Mouse (Mus musculus) cerebellum, adult 2 months (tissue): Measurements from ENCODE around the gene Vapa. TPM values are rescaled to one million over a fixed set of nuclear protein-coding genes. Genes with fewer than 3 reads are reported as not detected.
"Not testable (repeated sequence)": the region's sequence is repeated elsewhere in the genome, so short reads cannot be mapped to it uniquely, and the experiment has no call there.

ENCODE experiments used
- DNase-seq, 2 experiments: peaks; one replicate each; pipeline ENCODE4 v3.0.0; 2021
- H3K27ac ChIP-seq: fragments of 200-500 bp; 2 replicates; pipeline ENCODE4 v1.5.1; 2012; ENCODE audit warnings: low read length, control low read depth, inconsistent platforms; ENCODE audit not compliant: insufficient read depth
- H3K27me3 ChIP-seq: fragments of 200-500 bp; 2 replicates; pipeline ENCODE4 v1.6.1; 2012; ENCODE audit warnings: inconsistent platforms, mild to moderate bottlenecking, low read length, moderate library complexity; ENCODE audit not compliant: control insufficient read depth, insufficient read depth
- H3K4me1 ChIP-seq: fragments of 200-500 bp; 2 replicates; pipeline ENCODE4 v1.6.1; 2011; ENCODE audit warnings: low read length; ENCODE audit not compliant: control insufficient read depth, insufficient read depth
- H3K4me3 ChIP-seq: fragments of 200-500 bp; replicated peaks from 2 replicates; pipeline ENCODE3; 2011; ENCODE audit warnings: mild to moderate bottlenecking, low read depth, low read length, control low read depth; ENCODE audit not compliant: insufficient read depth
- CTCF ChIP-seq: fragments of 200-500 bp; IDR thresholded peaks from 2 replicates; pipeline ENCODE4 v1.5.1; 2011; ENCODE audit warnings: low read depth, mild to moderate bottlenecking, control low read depth, low read length, moderate library complexity, borderline replicate concordance; ENCODE audit not compliant: insufficient read depth
- POLR2A ChIP-seq: fragments of 200-500 bp; IDR thresholded peaks from 2 replicates; pipeline ENCODE4 v1.6.1; 2011; ENCODE audit warnings: low read length, control low read depth, borderline replicate concordance; ENCODE audit not compliant: insufficient read depth
- WGBS: fragments of 180-500 bp; shearing (Covaris S2); methylation state at CpG from one replicate; pipeline ENCODE4 v1.1.7; 2018; 5-methylcytosine and 5-hydroxymethylcytosine counted together
- polyA plus RNA-seq: library from polyadenylated mRNA; depleted of rRNA; stranded (reverse); fragments of >200 nt; gene quantifications from 2 replicates; pipeline ENCODE4 v1.2.3, GENCODE M21; 2012

Vapa gene
- polyA plus RNA-seq, 1 experiment: 89.7 TPM

DNA sequence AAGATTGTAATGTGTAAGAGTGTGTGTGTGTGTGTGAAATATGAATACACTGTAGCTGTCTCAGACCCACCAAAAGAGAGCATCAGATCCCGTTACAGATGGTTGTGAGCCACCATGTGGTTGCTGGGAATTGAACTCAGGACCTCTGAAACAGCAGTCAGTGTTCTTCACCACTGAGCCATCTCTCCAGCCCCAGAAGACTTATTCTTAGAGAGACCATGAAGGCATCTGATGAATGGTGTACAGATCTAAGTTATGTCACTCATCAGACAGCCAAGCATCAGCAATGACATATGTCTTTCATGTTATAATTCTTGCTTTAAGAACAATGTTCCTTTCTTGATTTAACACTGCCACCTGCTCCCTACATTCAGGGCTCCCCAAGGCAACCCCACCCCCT lies 25.8 kb upstream of the Vapa start:
- H3K4me1 ChIP-seq: peaks cover 5% of the 10 kb centered on the region; the same call in 1 of the 2 replicates
- 97% methylated on average over 1 of the region's 1 CpGs for WGBS
- no peak overlapping the region for H3K4me3 ChIP-seq
- H3K27me3 ChIP-seq: no peaks in the 10 kb centered on the region
- TF ChIP-seq CTCF (no peak), POLR2A (no peak)
- DNase-seq: no peak
- no peak overlapping the region for H3K27ac ChIP-seq

DNA sequence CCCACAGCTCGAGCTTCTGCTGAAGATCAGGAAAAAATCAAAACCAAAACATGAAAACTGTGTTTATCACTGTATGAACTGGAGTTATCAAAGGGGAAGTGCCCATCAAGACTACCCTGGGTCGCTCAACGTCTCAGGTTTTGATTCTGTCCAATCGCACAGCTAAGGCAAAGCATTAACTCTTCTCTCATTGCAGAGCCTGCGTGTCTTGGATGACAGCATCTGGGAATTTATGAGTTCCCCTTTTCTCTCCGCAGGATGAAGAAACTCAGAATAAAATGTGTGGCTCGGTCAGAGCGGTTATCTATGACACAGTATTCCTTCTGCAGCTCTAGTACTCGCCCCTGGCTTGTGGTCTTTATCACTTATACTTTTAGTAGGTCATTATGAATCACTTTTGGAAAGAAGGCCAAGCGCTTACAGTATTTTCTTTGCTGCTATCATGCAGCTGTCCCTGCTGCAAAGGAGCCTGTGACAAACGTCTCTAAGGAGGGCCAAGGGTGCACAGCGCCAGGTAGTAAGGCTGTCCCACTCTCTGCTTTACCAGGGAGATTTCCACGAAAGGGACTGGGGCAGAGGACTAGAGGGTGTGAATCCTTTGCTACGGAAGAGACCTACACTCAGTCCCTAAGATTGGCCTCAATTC lies 22.5 kb upstream of the Vapa start:
- Histone ChIP-seq H3K27me3 (no peaks in the 10 kb centered on the region), H3K4me1 (no peaks in the 10 kb centered on the region), H3K4me3 (no peak overlapping the region), H3K27ac (no peak overlapping the region)
- TF ChIP-seq CTCF (no peak), POLR2A (no peak)
- WGBS: 88% methylated on average over 14 of the region's 14 CpGs
- DNase-seq: no peak

DNA sequence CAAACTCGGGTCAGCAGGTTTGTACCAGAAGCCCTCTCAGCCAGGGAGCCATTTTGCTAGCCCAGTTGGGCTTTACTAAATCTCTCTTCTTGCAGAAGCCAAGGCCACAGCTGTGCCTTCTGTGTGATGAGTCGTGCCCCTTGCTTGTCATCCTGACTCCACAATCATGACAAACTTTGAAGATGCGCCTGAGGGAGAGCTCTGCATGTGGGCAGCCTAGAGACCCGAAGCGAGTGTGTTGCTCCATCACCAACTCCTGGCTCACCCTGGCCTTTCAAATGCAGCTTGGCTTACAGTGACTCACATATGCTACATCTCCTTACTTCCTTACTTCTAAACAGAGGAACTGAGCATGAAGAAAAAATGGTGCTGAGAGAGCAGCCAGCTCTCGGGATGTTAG lies 16.6 kb upstream of the Vapa start:
- no peaks in the 10 kb centered on the region for H3K4me1 ChIP-seq
- H3K27ac ChIP-seq: no peak overlapping the region
- no peak overlapping the region for H3K4me3 ChIP-seq
- 57% methylated on average over 6 of the region's 6 CpGs for WGBS
- no peak for DNase-seq
- no peak for TF ChIP-seq POLR2A
- no peak for TF ChIP-seq CTCF
- H3K27me3 ChIP-seq: no peaks in the 10 kb centered on the region

DNA sequence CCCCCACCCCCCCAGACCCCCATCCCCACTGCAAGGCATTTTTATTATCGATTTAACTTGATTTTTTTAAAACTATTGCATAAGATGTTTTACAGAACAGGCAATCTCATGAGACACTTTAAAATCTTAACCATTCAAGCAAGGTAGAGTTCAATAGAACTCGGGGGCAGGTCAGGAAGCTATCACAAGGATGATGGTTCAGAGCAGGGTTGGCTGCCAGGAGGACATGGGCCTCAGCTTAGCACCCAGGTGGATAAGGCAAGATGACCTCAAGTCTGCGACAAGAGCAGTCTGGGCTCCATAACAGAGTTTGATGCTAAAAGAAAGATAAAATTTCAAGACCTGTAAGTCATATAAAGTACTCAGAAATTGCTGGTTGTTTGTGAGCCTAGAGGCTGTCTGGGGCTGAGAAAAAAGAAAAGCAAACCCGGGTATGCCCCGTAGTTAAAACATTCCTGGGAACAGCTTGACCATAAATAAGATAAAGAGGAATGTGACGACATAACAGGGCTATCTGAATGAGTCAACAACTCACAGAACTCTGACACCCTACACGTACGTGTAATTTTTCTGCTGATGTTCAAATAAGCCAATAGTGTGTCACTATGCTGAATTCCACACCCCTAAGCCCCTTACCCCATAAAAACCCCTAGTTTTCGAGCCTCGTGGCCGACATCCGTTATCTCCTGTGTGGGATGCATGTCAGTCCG lies 15.6 kb upstream of the Vapa start:
- not testable (repeated sequence) for H3K27ac ChIP-seq, H3K4me3 ChIP-seq, H3K4me1 ChIP-seq, DNase-seq, H3K27me3 ChIP-seq
- WGBS: 88% methylated on average over 13 of the region's 13 CpGs

DNA sequence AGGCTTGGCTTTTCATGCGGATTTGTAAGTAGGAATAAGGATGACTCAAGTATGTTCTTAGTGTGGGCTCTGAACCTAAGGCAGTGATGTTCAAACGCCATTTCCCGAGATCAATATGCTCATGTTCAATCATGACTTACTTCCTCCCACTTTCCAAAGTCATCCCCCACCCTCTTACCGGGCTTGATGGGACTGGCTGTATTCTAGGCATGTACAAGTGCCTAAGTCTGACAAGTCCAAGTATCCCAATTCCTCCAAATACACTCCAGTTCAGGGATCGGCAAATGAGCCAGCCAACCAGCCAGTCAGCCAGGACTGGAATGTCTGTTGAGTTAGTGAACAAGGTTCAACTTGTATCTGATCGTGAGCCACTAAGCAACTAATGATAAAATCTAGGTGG lies 12.9 kb upstream of the Vapa start:
- Histone ChIP-seq H3K4me3 (no peak overlapping the region), H3K27ac (no peak overlapping the region), H3K27me3 (no peaks in the 10 kb centered on the region), H3K4me1 (no peaks in the 10 kb centered on the region)
- 94% methylated on average over 6 of the region's 6 CpGs for WGBS
- no peak for DNase-seq
- TF ChIP-seq POLR2A: no peak
- no peak for TF ChIP-seq CTCF

DNA sequence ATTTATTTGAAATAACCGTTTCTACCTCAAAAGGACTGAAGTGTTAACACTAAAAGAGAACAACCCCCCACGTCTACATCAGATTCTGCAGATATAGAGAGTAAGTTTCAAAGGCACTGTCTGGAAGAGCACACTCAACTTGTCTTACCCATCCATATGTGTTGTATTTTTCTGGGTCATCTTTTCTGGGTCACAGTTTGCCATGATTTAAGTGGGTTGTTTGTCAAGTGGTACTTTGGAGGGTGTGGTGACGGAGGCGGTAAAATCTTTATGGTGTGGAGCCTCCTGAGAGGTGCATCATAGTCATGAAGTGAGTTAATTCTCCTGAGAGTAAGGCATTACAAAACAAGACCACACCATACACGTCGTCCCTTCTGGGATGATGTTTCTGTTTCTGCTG lies 12.2 kb upstream of the Vapa start:
- TF ChIP-seq POLR2A (no peak), CTCF (no peak)
- Histone ChIP-seq H3K27me3 (no peaks in the 10 kb centered on the region), H3K27ac (no peak overlapping the region), H3K4me3 (no peak overlapping the region), H3K4me1 (no peaks in the 10 kb centered on the region)
- WGBS: 89% methylated on average over 6 of the region's 6 CpGs
- DNase-seq: no peak

DNA sequence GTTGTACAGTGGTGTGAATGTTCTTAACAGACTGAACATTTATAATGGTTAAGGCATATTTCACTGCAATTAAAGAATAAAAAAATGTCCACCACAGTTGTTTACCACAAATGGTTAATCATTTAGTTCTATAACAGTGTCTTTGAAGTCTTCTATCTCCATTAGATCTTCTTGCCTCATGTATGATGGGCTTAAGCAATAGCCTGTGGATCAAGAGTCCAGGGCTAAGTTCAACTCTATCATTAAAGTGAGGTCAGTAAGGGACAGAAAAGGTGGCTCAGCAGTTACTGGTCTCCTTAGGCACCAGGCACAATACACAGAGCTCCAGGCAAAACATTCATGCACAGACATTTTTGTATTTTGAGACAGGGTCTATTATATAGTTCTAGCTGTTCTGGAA lies 9.8 kb upstream of the Vapa start:
- TF ChIP-seq CTCF (no peak), POLR2A (no peak)
- Histone ChIP-seq H3K27me3 (no peaks in the 10 kb centered on the region), H3K27ac (no peak overlapping the region), H3K4me1 (no peaks in the 10 kb centered on the region), H3K4me3 (no peak overlapping the region)
- DNase-seq: no peak

DNA sequence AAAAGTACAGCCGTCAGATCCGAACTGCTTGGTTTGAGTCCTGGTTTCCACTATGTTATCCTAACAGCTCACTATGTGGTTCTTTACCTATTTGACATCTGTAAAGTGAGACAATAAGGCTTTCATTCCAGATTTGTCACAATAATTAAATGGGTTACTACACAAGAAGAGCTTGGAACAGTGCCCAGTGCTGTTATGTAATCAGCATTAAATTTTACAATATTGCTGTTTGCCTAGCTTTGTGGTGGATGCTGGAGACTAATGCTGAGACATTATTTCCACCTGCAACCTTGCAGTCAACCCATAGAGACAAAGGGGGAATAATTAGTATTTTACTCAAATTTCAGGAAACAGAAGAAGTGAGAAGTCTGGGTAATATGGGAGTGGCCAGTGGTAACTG lies 5.1 kb upstream of the Vapa start:
- Histone ChIP-seq H3K27ac (no peak overlapping the region), H3K27me3 (no peaks in the 10 kb centered on the region), H3K4me1 (no peaks in the 10 kb centered on the region), H3K4me3 (no peak overlapping the region)
- TF ChIP-seq CTCF (no peak), POLR2A (no peak)
- 64% methylated on average over 2 of the region's 2 CpGs for WGBS
- DNase-seq: no peak
